Comparison of ENCODE assay signal across 18 mouse cellular contexts in genomic region chr10:95238667-95239066, GRCm38 (mm10).
DNase-seq lines count a peak whose midpoint lies in the region; ATAC-seq lines count a peak whose summit lies in the region.
"Had no signal": no experiment of that assay in that cellular context is flagged by ENCODE, and none has a peak within 500 bp of the region (broad histone marks: within the 10 kb centered on the region; RNA-seq: fewer than 3 reads in every experiment).

No protein-coding gene starts in this region.

- DNase-seq in midbrain, embryonic 14.5 days, result no peak
- DNase-seq in midbrain, embryonic 10.5 days (ENCODE audit: low spot score), result no peak
- peak; percentile 54 for DNase-seq in forebrain, embryonic 14.5 days (ENCODE audit: low spot score)
- DNase-seq in cerebellum, postnatal 4 days (ENCODE audit: low spot score in 2 of 2), result no peak
- DNase-seq in gastrocnemius, postnatal 10 days, result no peak
- DNase-seq: adrenal gland, adult 2 months; cerebellum, adult 11 months; cerebellum, postnatal 10 days; gastrocnemius, postnatal 36 days; kidney, adult 11 months; kidney, postnatal 25 days; thymus, postnatal 14 days had no signal

- H3K27ac ChIP-seq in midbrain, embryonic 14.5 days (replicated peaks; ENCODE audit: low read depth, low read length), result peak overlapping the region; percentile 33
- no peak overlapping the region for H3K27ac ChIP-seq in midbrain, embryonic 10.5 days (replicated peaks)
- peak overlapping the region; percentile 17; the same call in 1 of the 2 replicates for H3K27ac ChIP-seq in forebrain, embryonic 14.5 days (ENCODE audit: low read depth, low read length)
- peak overlapping the region; percentile 50 for H3K27ac ChIP-seq in hindbrain, embryonic 15.5 days (replicated peaks)
- H3K27ac ChIP-seq in neural tube, embryonic 15.5 days (replicated peaks), result peak overlapping the region; percentile 65
- H3K27ac ChIP-seq: embryonic facial prominence, embryonic 13.5 days; limb, embryonic 12.5 days; liver, embryonic 14.5 days; macrophage had no signal

- no peak for ATAC-seq in midbrain, embryonic 14.5 days (ENCODE audit: low FRiP score, low TSS enrichment)
- peak; percentile 35; the same call in 1 of the 2 replicates for ATAC-seq in forebrain, embryonic 14.5 days
- ATAC-seq in hindbrain, embryonic 15.5 days (ENCODE audit: low FRiP score, low read depth), result peak; percentile 60; the same call in 1 of the 2 replicates
- no peak for ATAC-seq in neural tube, embryonic 15.5 days (ENCODE audit: low FRiP score)

- peaks cover 17% of the 10 kb centered on the region; the same call in 1 of the 2 replicates for H3K4me1 ChIP-seq in midbrain, embryonic 14.5 days (ENCODE audit: control insufficient read depth, insufficient read depth, low read length)
- peaks cover 41% of the 10 kb centered on the region for H3K4me1 ChIP-seq in midbrain, embryonic 10.5 days
- peaks cover 36% of the 10 kb centered on the region for H3K4me1 ChIP-seq in forebrain, embryonic 14.5 days (ENCODE audit: control insufficient read depth, insufficient read depth, low read length)
- peaks cover 16% of the 10 kb centered on the region for H3K4me1 ChIP-seq in hindbrain, embryonic 15.5 days (replicated peaks)
- H3K4me1 ChIP-seq in neural tube, embryonic 15.5 days, result peaks cover 21% of the 10 kb centered on the region

- H3K9me3 ChIP-seq in midbrain, embryonic 14.5 days (ENCODE audit: control insufficient read depth, low read length), result no peaks in the 10 kb centered on the region
- H3K9me3 ChIP-seq in midbrain, embryonic 10.5 days (replicated peaks), result no peaks in the 10 kb centered on the region
- H3K9me3 ChIP-seq in forebrain, embryonic 14.5 days (replicated peaks; ENCODE audit: control insufficient read depth, low read length), result no peaks in the 10 kb centered on the region
- no peaks in the 10 kb centered on the region for H3K9me3 ChIP-seq in hindbrain, embryonic 15.5 days
- no peaks in the 10 kb centered on the region for H3K9me3 ChIP-seq in neural tube, embryonic 15.5 days (replicated peaks)
- H3K9me3 ChIP-seq: embryonic facial prominence, embryonic 13.5 days; limb, embryonic 12.5 days had no signal

- no peak overlapping the region for H3K4me3 ChIP-seq in midbrain, embryonic 14.5 days (replicated peaks; ENCODE audit: low read depth, low read length)
- H3K4me3 ChIP-seq in midbrain, embryonic 10.5 days, result no peak overlapping the region
- H3K4me3 ChIP-seq in forebrain, embryonic 14.5 days (ENCODE audit: low read depth, low read length), result no peak overlapping the region
- no peak overlapping the region for H3K4me3 ChIP-seq in hindbrain, embryonic 15.5 days
- no peak overlapping the region for H3K4me3 ChIP-seq in neural tube, embryonic 15.5 days (replicated peaks)
- H3K4me3 ChIP-seq: embryonic facial prominence, embryonic 13.5 days; limb, embryonic 12.5 days had no signal

- no peak overlapping the region for H3K9ac ChIP-seq in midbrain, embryonic 14.5 days (replicated peaks; ENCODE audit: low read length)
- no peak overlapping the region for H3K9ac ChIP-seq in forebrain, embryonic 14.5 days (ENCODE audit: low read length)
- H3K9ac ChIP-seq in hindbrain, embryonic 15.5 days, result no peak overlapping the region
- H3K9ac ChIP-seq in neural tube, embryonic 15.5 days (replicated peaks), result no peak overlapping the region
- H3K9ac ChIP-seq: embryonic facial prominence, embryonic 13.5 days; limb, embryonic 12.5 days; liver, embryonic 14.5 days had no signal

- no peaks in the 10 kb centered on the region for H3K36me3 ChIP-seq in midbrain, embryonic 14.5 days (ENCODE audit: control insufficient read depth, insufficient read depth, low read length)
- no peaks in the 10 kb centered on the region for H3K36me3 ChIP-seq in midbrain, embryonic 10.5 days
- H3K36me3 ChIP-seq in forebrain, embryonic 14.5 days (ENCODE audit: control insufficient read depth, insufficient read depth, low read length), result no peaks in the 10 kb centered on the region
- H3K36me3 ChIP-seq in hindbrain, embryonic 15.5 days, result no peaks in the 10 kb centered on the region
- H3K36me3 ChIP-seq in neural tube, embryonic 15.5 days, result no peaks in the 10 kb centered on the region
- H3K36me3 ChIP-seq: embryonic facial prominence, embryonic 13.5 days; limb, embryonic 12.5 days had no signal

- no peak overlapping the region for H3K4me2 ChIP-seq in midbrain, embryonic 14.5 days (ENCODE audit: low read length)
- H3K4me2 ChIP-seq in forebrain, embryonic 14.5 days (ENCODE audit: low read length), result no peak overlapping the region
- H3K4me2 ChIP-seq in hindbrain, embryonic 15.5 days, result no peak overlapping the region
- H3K4me2 ChIP-seq in neural tube, embryonic 15.5 days, result no peak overlapping the region
- H3K4me2 ChIP-seq: embryonic facial prominence, embryonic 13.5 days; limb, embryonic 12.5 days had no signal

- 80% methylated on average over 2 of the region's 2 CpGs for WGBS in midbrain, embryonic 14.5 days
- WGBS in midbrain, embryonic 10.5 days, result 96% methylated on average over 2 of the region's 2 CpGs
- 48% methylated on average over 2 of the region's 2 CpGs for WGBS in forebrain, embryonic 14.5 days
- WGBS in hindbrain, embryonic 15.5 days, result 44% methylated on average over 2 of the region's 2 CpGs
- WGBS in neural tube, embryonic 15.5 days, result 44% methylated on average over 2 of the region's 2 CpGs

- no peaks in the 10 kb centered on the region for H3K27me3 ChIP-seq in midbrain, embryonic 14.5 days (ENCODE audit: control insufficient read depth, insufficient read depth, low read length)
- 0 out of 2 replicates have a peak, but pooled peaks cover 6% of the 10 kb centered on the region for H3K27me3 ChIP-seq in midbrain, embryonic 10.5 days (ENCODE audit: low read depth, poor library complexity, severe bottlenecking)
- H3K27me3 ChIP-seq in forebrain, embryonic 14.5 days (replicated peaks; ENCODE audit: control insufficient read depth, insufficient read depth, low read length), result no peaks in the 10 kb centered on the region
- H3K27me3 ChIP-seq in hindbrain, embryonic 15.5 days, result no peaks in the 10 kb centered on the region
- H3K27me3 ChIP-seq in neural tube, embryonic 15.5 days (replicated peaks), result no peaks in the 10 kb centered on the region
- H3K27me3 ChIP-seq: embryonic facial prominence, embryonic 13.5 days; limb, embryonic 12.5 days had no signal

Comparison
In these comparisons a context has a peak if more than half of its experiments do, and no peak if none do; other contexts are left out.
1. ATAC-seq: peak in forebrain, embryonic 14.5 days (single experiment) and hindbrain, embryonic 15.5 days (single experiment); none in midbrain, embryonic 14.5 days (single experiment) and neural tube, embryonic 15.5 days (single experiment).